Mouse (Mus musculus) neural tube, embryonic 12.5 days (tissue): ENCODE data around the gene Hbb-bt. TPM values are rescaled to one million over a fixed set of nuclear protein-coding genes. Genes with fewer than 3 reads are reported as not detected.
"Not testable (repeated sequence)": the region's sequence is repeated elsewhere in the genome, so short reads cannot be mapped to it uniquely, and the experiment has no call there.

ENCODE experiments used
- ATAC-seq: fragments of 200-750 bp; cut with Nextera tagmentation; 2 replicates; pipeline ENCODE4 v1.8.0; 2017; ENCODE audit warnings: low read depth, mild to moderate bottlenecking, moderate TSS enrichment, moderate library complexity; ENCODE audit not compliant: low FRiP score
- H3K27ac ChIP-seq: fragments of 300-500 bp; sonication (generic); 2 replicates; pipeline ENCODE4 v1.5.1; 2016
- H3K27me3 ChIP-seq: fragments of 300-500 bp; sonication (generic); replicated peaks from 2 replicates; pipeline ENCODE4 v1.6.1; 2016; ENCODE audit warnings: mild to moderate bottlenecking
- H3K36me3 ChIP-seq: fragments of 300-500 bp; sonication (generic); 2 replicates; pipeline ENCODE4 v1.6.1; 2016; ENCODE audit warnings: mild to moderate bottlenecking
- H3K4me1 ChIP-seq: fragments of 300-500 bp; sonication (generic); 2 replicates; pipeline ENCODE4 v1.6.1; 2016
- H3K4me2 ChIP-seq: fragments of 300-500 bp; sonication (generic); replicated peaks from 2 replicates; pipeline ENCODE4 v1.6.1; 2016; ENCODE audit warnings: mild to moderate bottlenecking
- H3K4me3 ChIP-seq: fragments of 300-500 bp; sonication (generic); 2 replicates; pipeline ENCODE4 v1.5.1; 2016
- H3K9ac ChIP-seq: fragments of 300-500 bp; sonication (generic); 2 replicates; pipeline ENCODE4 v1.6.1; 2016; ENCODE audit warnings: mild to moderate bottlenecking
- H3K9me3 ChIP-seq: fragments of 300-500 bp; sonication (generic); 2 replicates; pipeline ENCODE4 v1.6.1; 2016; ENCODE audit warnings: mild to moderate bottlenecking
- WGBS: fragments of 180-500 bp; shearing (Covaris S2); methylation state at CpG from one replicate; pipeline ENCODE4 v1.1.7; 2016; 5-methylcytosine and 5-hydroxymethylcytosine counted together
- polyA plus RNA-seq: library from polyadenylated mRNA; unstranded; fragments of >200 nt; fragmentation: Nextera tagmentation; extraction: Ambion mirVana; gene quantifications from 2 replicates; pipeline ENCODE4 v1.2.1, GENCODE M21; 2016

Hbb-bt gene
- polyA plus RNA-seq = 662 and 699 TPM in 2 replicates

DNA sequence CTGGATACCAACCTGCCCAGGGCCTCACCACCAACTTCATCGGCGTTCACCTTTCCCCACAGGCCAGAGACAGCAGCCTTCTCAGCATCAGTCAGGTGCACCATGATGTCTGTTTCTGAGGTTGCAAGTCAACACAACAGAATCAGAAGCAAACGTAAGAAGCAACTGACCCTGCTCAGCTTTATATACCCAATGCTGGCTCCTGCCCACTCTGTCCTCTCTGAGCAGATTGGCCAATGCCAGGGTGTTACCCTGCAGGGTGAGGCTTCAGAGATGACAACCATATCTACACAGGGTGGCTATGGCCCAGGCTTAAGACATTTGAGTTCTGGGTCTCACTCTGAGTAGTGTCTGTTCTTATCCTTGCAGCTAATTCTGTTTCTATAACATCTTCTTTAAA lies at the start of gene Hbb-bt:
Gene Hbb-bt (minus strand): TSS at position 231 of the 400 bp plus-strand sequence.
- Histone ChIP-seq H3K4me2 (no peak within 1 kb of the TSS), H3K4me1 (no peaks in the 10 kb centered on the region), H3K9ac (no peak within 1 kb of the TSS), H3K36me3 (no peaks in the 10 kb centered on the region), H3K4me3 (no peak within 1 kb of the TSS), H3K9me3 (no peaks in the 10 kb centered on the region), H3K27me3 (no peaks in the 10 kb centered on the region), H3K27ac (no peak within 1 kb of the TSS)
- no peak for ATAC-seq
- 86% methylated on average over 3 of the region's 3 CpGs for WGBS

DNA sequence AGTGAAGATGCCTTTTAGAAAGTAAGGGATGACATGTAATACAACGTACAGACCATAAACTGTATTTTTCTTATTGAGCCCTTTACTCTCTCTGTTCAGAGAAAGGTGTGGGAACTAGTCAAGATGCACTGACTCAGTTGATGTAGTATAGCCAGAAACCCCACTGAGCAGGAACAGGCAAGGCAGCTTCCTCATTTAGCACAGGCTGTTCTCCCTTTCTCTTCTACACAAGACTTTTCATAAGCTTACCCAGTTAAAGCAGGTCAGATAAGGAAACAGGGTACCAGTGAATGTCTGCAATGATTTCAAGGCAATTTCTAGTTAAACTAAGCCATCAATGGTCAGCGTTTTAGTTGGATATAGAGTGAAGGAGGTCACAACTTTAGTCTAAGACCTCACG lies 47.7 kb upstream of the Hbb-bt start:
- Histone ChIP-seq H3K4me3 (no peak overlapping the region), H3K9me3 (no peaks in the 10 kb centered on the region), H3K36me3 (no peaks in the 10 kb centered on the region), H3K27ac (no peak overlapping the region), H3K4me2 (no peak overlapping the region), H3K9ac (no peak overlapping the region), H3K27me3 (no peaks in the 10 kb centered on the region), H3K4me1 (no peaks in the 10 kb centered on the region)
- no peak for ATAC-seq
- WGBS = 86% methylated on average over 3 of the region's 3 CpGs

DNA sequence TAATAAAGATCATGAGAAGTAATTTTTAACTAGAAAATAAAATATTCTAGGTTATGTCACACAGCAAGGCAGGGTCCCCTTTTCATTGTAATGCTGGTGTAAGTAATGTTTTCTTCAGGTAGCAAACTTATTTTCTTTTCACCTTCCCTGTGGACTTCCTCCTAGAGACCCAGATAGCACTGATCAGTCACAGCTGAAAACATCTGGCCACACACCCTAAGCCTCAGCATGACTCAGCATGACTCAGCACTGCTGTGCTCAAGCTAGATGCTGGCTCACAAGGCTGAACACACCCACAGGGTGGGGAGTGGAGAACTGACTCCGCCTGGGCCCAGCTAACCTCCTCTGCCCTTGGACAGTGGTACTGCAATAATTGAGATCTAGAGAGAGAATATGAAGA lies 47.1 kb upstream of the Hbb-bt start:
- Histone ChIP-seq H3K4me1 (no peaks in the 10 kb centered on the region), H3K9me3 (no peaks in the 10 kb centered on the region), H3K9ac (no peak overlapping the region), H3K4me3 (no peak overlapping the region), H3K27ac (no peak overlapping the region), H3K4me2 (no peak overlapping the region), H3K27me3 (no peaks in the 10 kb centered on the region), H3K36me3 (no peaks in the 10 kb centered on the region)
- ATAC-seq = no peak
- WGBS = 68% methylated on average over 1 of the region's 1 CpGs

DNA sequence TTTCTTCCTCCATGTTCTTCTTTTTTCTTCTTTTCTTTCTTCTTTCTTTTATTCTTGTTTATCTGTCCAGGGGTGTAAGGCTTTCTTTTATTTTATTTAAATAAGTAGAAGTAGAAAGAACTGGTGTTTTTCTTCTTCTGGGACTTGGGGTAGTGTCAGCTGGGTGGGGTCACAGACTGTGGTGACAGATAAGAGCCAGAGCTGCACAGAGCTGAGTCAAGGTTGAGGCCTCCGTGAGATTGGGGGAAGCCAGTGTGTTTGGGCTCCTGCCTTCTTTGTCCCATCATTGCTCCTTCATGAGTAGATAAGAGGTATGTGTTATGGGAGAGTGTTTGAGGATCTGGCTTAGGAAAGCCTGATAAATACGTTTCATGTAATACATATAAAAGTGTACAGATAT lies 45.3 kb upstream of the Hbb-bt start:
- Histone ChIP-seq H3K9ac (no peak overlapping the region), H3K4me3 (no peak overlapping the region), H3K36me3 (no peaks in the 10 kb centered on the region), H3K4me2 (no peak overlapping the region), H3K27ac (no peak overlapping the region), H3K27me3 (no peaks in the 10 kb centered on the region), H3K4me1 (no peaks in the 10 kb centered on the region), H3K9me3 (no peaks in the 10 kb centered on the region)
- 81% methylated on average over 2 of the region's 2 CpGs for WGBS
- ATAC-seq = no peak

DNA sequence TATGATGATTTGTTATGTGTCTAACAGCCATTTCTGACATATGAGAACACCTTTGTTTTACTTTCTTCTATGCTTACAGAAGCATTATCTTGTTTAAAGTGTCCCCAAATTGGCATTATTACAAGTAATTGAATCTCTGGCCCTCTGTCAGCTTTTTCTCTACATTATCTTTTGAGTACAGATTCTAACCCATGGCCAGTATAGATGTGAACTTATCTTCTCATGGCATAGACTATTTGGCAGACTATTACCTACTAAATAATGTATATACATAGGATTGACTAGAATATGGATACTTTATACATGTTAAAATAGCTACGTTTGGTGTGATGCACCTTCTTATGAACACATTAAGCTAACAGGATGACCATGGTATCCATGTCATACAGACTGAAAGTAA lies 40.9 kb upstream of the Hbb-bt start:
- Histone ChIP-seq H3K4me1 (no peaks in the 10 kb centered on the region), H3K27me3 (no peaks in the 10 kb centered on the region), H3K9me3 (no peaks in the 10 kb centered on the region), H3K4me2 (no peak overlapping the region), H3K36me3 (no peaks in the 10 kb centered on the region), H3K9ac (no peak overlapping the region), H3K4me3 (no peak overlapping the region), H3K27ac (no peak overlapping the region)
- WGBS = 69% methylated on average over 1 of the region's 1 CpGs
- ATAC-seq = no peak

DNA sequence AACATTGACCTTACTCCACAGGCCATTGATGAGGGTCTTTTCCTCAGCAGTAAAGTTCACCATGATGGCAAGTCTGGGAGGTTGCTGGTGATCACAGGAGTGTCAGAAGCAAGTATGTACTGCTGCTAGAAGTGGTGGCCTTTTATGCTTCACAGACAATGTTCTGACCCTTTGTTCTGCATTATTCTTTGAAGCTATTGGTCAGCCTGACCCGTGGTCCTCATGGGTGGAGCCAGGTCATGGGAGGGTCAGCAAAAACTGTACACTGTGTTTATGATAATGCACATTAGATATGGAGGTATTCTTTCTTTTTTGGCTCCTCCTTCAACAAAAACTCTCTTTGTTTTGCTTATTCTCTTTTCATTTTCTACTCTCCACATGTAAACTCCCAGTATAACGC lies 39.3 kb upstream of the Hbb-bt start, which contains the start of gene Hbb-y:
Gene Hbb-y (minus strand): TSS at position 127 of the 400 bp plus-strand sequence.
- Histone ChIP-seq H3K27me3 (no peaks in the 10 kb centered on the region), H3K4me2 (no peak within 1 kb of the TSS), H3K27ac (no peak within 1 kb of the TSS), H3K36me3 (no peaks in the 10 kb centered on the region), H3K4me3 (no peak within 1 kb of the TSS), H3K4me1 (no peaks in the 10 kb centered on the region), H3K9ac (no peak within 1 kb of the TSS), H3K9me3 (no peaks in the 10 kb centered on the region)
- ATAC-seq = no peak
- WGBS = 71% methylated on average over 2 of the region's 2 CpGs

DNA sequence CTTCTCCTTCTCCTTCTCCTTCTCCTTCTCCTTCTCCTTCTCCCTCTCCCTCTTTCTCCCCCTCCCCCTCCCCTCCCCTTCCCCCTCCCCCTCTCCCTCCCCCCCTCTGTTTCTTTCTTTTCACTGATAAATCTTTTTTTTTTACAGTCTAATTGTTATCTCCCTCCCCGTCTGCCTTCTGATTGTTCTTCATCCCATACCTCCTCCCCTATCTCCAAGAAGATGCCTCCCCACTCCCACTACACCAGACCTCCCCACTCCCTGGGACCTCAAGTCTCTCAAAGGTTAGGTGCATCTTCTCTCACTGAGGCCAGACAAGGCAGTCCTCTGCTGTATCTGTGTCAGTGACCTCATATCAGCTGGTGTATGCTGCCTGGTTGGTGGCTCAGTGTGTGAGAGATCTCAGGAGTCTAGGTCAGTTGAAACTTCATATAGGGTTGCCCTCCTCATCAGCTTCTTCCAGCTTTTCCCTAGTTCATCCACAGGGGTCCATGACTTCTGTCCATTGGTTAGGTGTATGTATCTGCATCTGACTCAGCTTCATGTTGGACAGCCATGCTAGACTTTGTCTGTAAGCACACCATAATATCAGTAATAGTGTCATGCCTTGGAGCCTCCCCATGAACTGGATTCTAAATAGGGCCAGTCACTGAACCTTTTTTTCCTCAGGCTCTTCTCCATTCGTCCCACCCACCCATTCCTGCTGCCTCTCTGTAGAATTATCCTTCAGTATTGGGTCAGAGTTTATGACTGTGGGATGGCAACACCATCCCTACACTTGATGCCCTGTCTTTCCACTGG lies 30.9 kb upstream of the Hbb-bt start:
- Histone ChIP-seq H3K27ac (no peak overlapping the region), H3K9ac (no peak overlapping the region), H3K4me3 (no peak overlapping the region), H3K36me3 (no peaks in the 10 kb centered on the region), H3K9me3 (no peaks in the 10 kb centered on the region), H3K4me2 (no peak overlapping the region), H3K27me3 (no peaks in the 10 kb centered on the region), H3K4me1 (no peaks in the 10 kb centered on the region)
- 59% methylated on average over 2 of the region's 2 CpGs for WGBS
- no peak for ATAC-seq

DNA sequence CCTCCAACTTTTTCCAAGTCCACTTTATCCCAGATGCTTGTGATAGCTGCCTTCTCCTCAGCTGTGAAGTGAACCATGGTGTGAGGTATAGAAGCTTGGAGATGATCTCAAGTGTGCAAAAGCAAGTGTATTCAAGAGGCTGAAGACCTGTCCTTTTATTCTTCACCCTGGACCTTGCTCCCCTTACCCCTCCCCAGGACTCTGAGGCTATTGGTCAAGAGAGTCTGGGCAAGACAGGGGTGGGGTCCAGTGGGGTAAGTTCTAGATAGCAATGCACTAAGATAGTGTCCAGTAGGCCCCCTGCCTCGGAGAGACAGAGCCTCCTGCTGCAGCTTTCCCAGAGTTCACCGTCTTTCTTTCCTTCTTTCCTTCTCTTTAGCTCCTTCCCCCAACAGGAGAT lies 29.2 kb upstream of the Hbb-bt start, which contains the start of gene Hbb-bh1:
Gene Hbb-bh1 (minus strand): TSS at position 131 of the 400 bp plus-strand sequence.
- no peak within 1 kb of the TSS for H3K27ac ChIP-seq
- H3K36me3 ChIP-seq = no peaks in the 10 kb centered on the region
- no peaks in the 10 kb centered on the region for H3K27me3 ChIP-seq
- no peak within 1 kb of the TSS for H3K4me3 ChIP-seq
- H3K4me1 ChIP-seq = no peaks in the 10 kb centered on the region
- no peak for ATAC-seq
- H3K9me3 ChIP-seq = no peaks in the 10 kb centered on the region
- no peak within 1 kb of the TSS for H3K4me2 ChIP-seq
- H3K9ac ChIP-seq = no peak within 1 kb of the TSS
- 94% methylated on average over 2 of the region's 2 CpGs for WGBS

DNA sequence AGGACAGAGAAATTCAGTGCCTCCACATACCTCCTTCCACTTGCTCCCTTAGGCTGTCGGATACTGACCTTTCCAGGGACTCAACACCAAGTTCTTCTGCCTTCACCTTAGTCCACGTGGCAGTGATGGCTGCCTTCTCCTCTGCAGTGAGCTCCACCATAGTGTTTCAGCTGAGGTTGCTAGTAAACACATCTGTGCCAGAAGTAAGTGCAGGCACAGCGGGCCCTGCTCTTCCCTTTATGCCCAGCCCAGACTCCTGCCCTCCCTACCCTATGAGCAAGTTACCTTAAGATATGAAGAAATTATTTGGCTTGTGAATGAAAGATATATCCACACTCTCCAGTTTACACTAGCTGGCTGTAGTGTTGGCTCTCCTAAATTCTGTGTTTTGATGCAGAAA lies 26.5 kb upstream of the Hbb-bt start, which contains the start of gene Hbb-bh2:
Gene Hbb-bh2 (minus strand): TSS at position 253 of the 400 bp plus-strand sequence.
- ATAC-seq = no peak
- Histone ChIP-seq H3K27me3 (no peaks in the 10 kb centered on the region), H3K27ac (no peak within 1 kb of the TSS), H3K36me3 (no peaks in the 10 kb centered on the region), H3K9ac (no peak within 1 kb of the TSS), H3K4me1 (no peaks in the 10 kb centered on the region), H3K4me3 (no peak within 1 kb of the TSS), H3K9me3 (no peaks in the 10 kb centered on the region), H3K4me2 (no peak within 1 kb of the TSS)
- 71% methylated on average over 3 of the region's 3 CpGs for WGBS

DNA sequence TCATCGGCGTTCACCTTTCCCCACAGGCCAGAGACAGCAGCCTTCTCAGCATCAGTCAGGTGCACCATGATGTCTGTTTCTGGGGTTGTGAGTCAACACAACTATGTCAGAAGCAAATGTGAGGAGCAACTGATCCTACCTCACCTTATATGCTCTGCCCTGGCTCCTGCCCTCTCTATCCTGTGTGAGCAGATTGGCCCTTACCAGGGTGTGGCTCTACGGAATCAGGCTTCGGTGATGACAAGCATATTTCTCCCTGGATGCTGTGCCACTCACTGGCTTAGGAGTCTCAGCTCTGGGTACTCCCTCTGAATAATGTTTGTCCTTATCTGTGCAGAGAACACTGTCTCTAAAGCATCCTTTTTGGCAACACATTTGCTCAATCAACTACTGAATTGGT lies 14.0 kb upstream of the Hbb-bt start, which contains the start of gene Hbb-bs:
Gene Hbb-bs (minus strand): TSS at position 289 of the 400 bp plus-strand sequence.
- no peak within 1 kb of the TSS for H3K27ac ChIP-seq
- no peak for ATAC-seq
- no peaks in the 10 kb centered on the region for H3K27me3 ChIP-seq
- no peaks in the 10 kb centered on the region for H3K36me3 ChIP-seq
- no peak within 1 kb of the TSS for H3K4me2 ChIP-seq
- no peak within 1 kb of the TSS for H3K9ac ChIP-seq
- H3K4me1 ChIP-seq = no peaks in the 10 kb centered on the region
- WGBS = 93% methylated on average over 4 of the region's 4 CpGs
- no peaks in the 10 kb centered on the region for H3K9me3 ChIP-seq
- H3K4me3 ChIP-seq = no peak within 1 kb of the TSS

DNA sequence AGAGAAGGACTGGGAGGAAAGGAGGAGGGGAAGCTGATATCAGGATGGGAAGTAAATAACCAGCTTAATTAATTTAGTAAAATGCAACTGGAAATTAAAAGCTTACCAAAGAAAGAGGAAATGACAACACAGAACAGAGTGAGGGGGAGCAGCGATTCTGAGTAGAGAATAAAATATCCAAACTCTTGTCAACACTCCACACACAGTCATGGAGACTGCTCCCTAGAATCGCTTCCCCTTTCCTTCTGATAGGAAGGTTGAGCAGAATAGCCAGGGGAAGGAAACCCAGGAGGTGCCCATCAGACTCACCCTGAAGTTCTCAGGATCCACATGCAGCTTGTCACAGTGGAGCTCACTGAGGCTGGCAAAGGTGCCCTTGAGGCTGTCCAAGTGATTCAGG lies 13.3 kb upstream of the Hbb-bt start:
- not testable (repeated sequence) for H3K27me3 ChIP-seq, H3K4me1 ChIP-seq, H3K27ac ChIP-seq, H3K4me2 ChIP-seq, H3K36me3 ChIP-seq, H3K9ac ChIP-seq, ATAC-seq, H3K4me3 ChIP-seq, H3K9me3 ChIP-seq
- WGBS = no CpG with 5 or more reads among the region's 2 CpGs

DNA sequence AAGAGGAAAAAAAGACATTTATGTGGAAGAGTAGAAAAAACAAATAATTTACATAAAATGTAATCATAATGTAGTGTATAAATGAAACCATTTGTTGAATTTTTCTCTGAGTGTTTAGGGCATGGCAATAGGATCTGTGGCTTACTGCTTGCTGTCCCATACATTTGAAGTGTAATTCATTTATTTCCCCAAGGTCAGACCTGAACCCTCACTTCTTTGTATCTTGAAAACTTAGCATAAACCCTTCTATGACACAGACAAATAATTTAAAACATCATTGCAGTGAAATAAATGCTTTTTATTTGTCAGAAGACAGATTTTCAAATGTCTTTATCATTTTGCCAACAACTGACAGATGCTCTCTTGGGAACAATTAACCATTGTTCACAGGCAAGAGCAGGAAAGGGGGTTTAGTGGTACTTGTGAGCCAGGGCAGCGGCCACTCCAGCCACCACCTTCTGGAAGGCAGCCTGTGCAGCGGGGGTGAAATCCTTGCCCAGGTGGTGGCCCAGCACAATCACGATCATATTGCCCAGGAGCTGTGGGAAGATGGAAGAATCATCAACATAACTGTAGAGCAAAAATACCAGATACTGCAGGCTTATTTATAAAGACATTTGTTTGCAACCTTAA lies 12.6 kb upstream of the Hbb-bt start:
- Histone ChIP-seq H3K4me3 (no peak overlapping the region), H3K9me3 (no peaks in the 10 kb centered on the region), H3K27me3 (no peaks in the 10 kb centered on the region), H3K27ac (no peak overlapping the region), H3K9ac (no peak overlapping the region), H3K36me3 (no peaks in the 10 kb centered on the region), H3K4me1 (no peaks in the 10 kb centered on the region), H3K4me2 (no peak overlapping the region)
- 69% methylated on average over 3 of the region's 3 CpGs for WGBS
- ATAC-seq = no peak
